In the genomic region with DNA sequence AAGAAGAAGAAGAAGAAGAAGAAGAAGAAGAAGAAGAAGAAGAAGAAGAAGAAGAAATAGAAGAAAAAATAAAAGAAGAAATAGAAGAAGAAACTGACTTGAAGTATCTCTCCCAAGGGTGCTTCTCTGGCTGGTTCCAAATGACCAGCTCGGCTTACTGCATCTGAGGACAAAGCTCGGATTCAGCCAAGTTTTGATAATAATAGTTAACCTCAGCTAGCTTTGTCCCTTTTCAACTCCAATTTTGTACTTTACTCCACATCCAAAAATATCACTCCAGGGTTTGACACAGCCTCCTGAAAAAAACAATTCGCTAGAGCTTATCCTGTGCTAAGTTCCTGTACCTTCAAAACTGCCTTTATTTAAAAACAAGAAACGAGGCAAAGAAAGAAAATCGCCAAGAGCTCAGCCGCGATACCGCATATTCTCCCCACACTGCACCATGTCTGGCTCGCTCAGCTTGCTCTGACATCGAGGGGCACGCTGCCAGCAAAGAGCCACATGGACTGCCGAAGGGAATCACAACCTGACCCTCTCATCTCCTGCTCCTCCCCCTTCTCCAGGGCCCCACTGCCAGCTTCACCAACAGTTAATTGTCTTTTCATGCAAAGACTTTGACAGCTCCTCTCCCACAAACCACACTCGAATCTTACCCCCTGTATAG, we compare ENCODE assay signal across 8 mouse cellular contexts.
DNase-seq lines count a peak whose midpoint lies in the region; ATAC-seq lines count a peak whose summit lies in the region.

No protein-coding gene starts in this region.

- WGBS in heart, embryonic 11.5 days (ENCODE audit: insufficient replicate concordance), result 61% methylated on average over 13 of the region's 13 CpGs
- 49% methylated on average over 13 of the region's 13 CpGs for WGBS in hindbrain, embryonic 16.5 days

- no peak overlapping the region for H3K4me2 ChIP-seq in heart, embryonic 11.5 days
- peak overlapping the region; percentile 32 for H3K4me2 ChIP-seq in hindbrain, embryonic 16.5 days (ENCODE audit: low read length)

- H3K9ac ChIP-seq in heart, embryonic 11.5 days (ENCODE audit: low read depth, low read length), result no peak overlapping the region
- no peak overlapping the region for H3K9ac ChIP-seq in hindbrain, embryonic 16.5 days (ENCODE audit: low read depth, low read length)

- H3K36me3 ChIP-seq in heart, embryonic 11.5 days (ENCODE audit: control insufficient read depth, insufficient read depth, low read length), result no peaks in the 10 kb centered on the region
- no peaks in the 10 kb centered on the region for H3K36me3 ChIP-seq in hindbrain, embryonic 16.5 days (ENCODE audit: control insufficient read depth, insufficient read depth, low read length)

- DNase-seq in heart, adult 11 months, result peak; percentile 89
- DNase-seq in urinary bladder, postnatal 14 days (ENCODE audit: low spot score), result peak; percentile 10
- DNase-seq in urinary bladder, postnatal 25 days (ENCODE audit: low spot score), result no peak
- peak; percentile 7 for DNase-seq in retina, embryonic 14.5 days (ENCODE audit: low spot score)
- no peak for DNase-seq in thymus, postnatal 14 days
- DNase-seq in spleen, adult 12 weeks (ENCODE audit: low spot score), result no peak

- H3K4me1 ChIP-seq in heart, embryonic 11.5 days (ENCODE audit: control insufficient read depth, insufficient read depth, low read length), result no peaks in the 10 kb centered on the region
- H3K4me1 ChIP-seq in hindbrain, embryonic 16.5 days (ENCODE audit: control insufficient read depth, insufficient read depth, low read depth, low read length), result no peaks in the 10 kb centered on the region

- no peaks in the 10 kb centered on the region for H3K9me3 ChIP-seq in heart, embryonic 11.5 days (replicated peaks; ENCODE audit: control insufficient read depth, low read length)
- no peaks in the 10 kb centered on the region for H3K9me3 ChIP-seq in hindbrain, embryonic 16.5 days (ENCODE audit: control insufficient read depth, low read length)

- no peak for ATAC-seq in heart, embryonic 11.5 days (replicated peaks; ENCODE audit: insufficient number of reproducible peaks, low FRiP score, low TSS enrichment)
- ATAC-seq in hindbrain, embryonic 16.5 days, result peak; percentile 90

- no peak overlapping the region for H3K27ac ChIP-seq in heart, embryonic 11.5 days (ENCODE audit: low read depth, low read length)
- no peak overlapping the region for H3K27ac ChIP-seq in hindbrain, embryonic 16.5 days (ENCODE audit: low read depth, low read length)

- no peak overlapping the region for H3K4me3 ChIP-seq in heart, embryonic 11.5 days (ENCODE audit: low read depth, low read length)
- H3K4me3 ChIP-seq in hindbrain, embryonic 16.5 days (ENCODE audit: low read length), result no peak overlapping the region

- H3K27me3 ChIP-seq in heart, embryonic 11.5 days (ENCODE audit: control insufficient read depth, insufficient read depth, low read length), result no peaks in the 10 kb centered on the region
- H3K27me3 ChIP-seq in hindbrain, embryonic 16.5 days (replicated peaks; ENCODE audit: control insufficient read depth, insufficient read depth, low read length), result no peaks in the 10 kb centered on the region

Comparison
In these comparisons a context has a peak if more than half of its experiments do, and no peak if none do; other contexts are left out.
1. DNase-seq: peak in heart, adult 11 months (single experiment), urinary bladder, postnatal 14 days (single experiment) and retina, embryonic 14.5 days (single experiment); none in urinary bladder, postnatal 25 days (single experiment), thymus, postnatal 14 days (single experiment) and spleen, adult 12 weeks (single experiment).